Mouse (Mus musculus): ENCODE data around the gene A930004D18Rik. TPM values are rescaled to one million over a fixed set of nuclear protein-coding genes. Genes with fewer than 3 reads are reported as not detected.

Gene A930004D18Rik
- polyA plus RNA-seq, 1 experiment from 2014 or later, result 20.9 TPM

- H3K27ac ChIP-seq, result peak overlapping the region; percentile 99
- H3K27me3 ChIP-seq, result no peaks in the 10 kb centered on the region
- no peaks in the 10 kb centered on the region for H3K9me3 ChIP-seq
- H3K4me3 ChIP-seq (replicated peaks), result peak overlapping the region; percentile 48
- H3K9ac ChIP-seq, result peak overlapping the region; percentile 98
- no peaks in the 10 kb centered on the region for H3K36me3 ChIP-seq (replicated peaks)
- ATAC-seq (ENCODE audit: low FRiP score), result no peak
- peak overlapping the region; percentile 96 for H3K4me2 ChIP-seq
- 5% methylated on average over 9 of the region's 9 CpGs for WGBS
- H3K4me1 ChIP-seq, result peaks cover 28% of the 10 kb centered on the region
Measured at GRCm38 (mm10) chr2:18058146-18058708, 20.7 kb upstream of the A930004D18Rik start.

GRCm38 (mm10) chr2:18057336-18058145 lies 20.0 kb upstream of the A930004D18Rik start:
- H3K4me3 ChIP-seq (replicated peaks), result peak overlapping the region; percentile 48
- H3K36me3 ChIP-seq (replicated peaks), result no peaks in the 10 kb centered on the region
- under 1% methylated on average over 48 of the region's 48 CpGs for WGBS
- H3K4me2 ChIP-seq, result peak overlapping the region; percentile 96
- peaks cover 32% of the 10 kb centered on the region for H3K4me1 ChIP-seq
- ATAC-seq (ENCODE audit: low FRiP score), result no peak
- H3K9ac ChIP-seq, result peak overlapping the region; percentile 98
- H3K27ac ChIP-seq, result peak overlapping the region; percentile 99
- no peaks in the 10 kb centered on the region for H3K9me3 ChIP-seq
- no peaks in the 10 kb centered on the region for H3K27me3 ChIP-seq

GRCm38 (mm10) chr2:18056786-18057255 lies 19.3 kb upstream of the A930004D18Rik start:
- WGBS, result under 1% methylated on average over 41 of the region's 50 CpGs
- Histone ChIP-seq H3K36me3 (replicated peaks) (no peaks in the 10 kb centered on the region), H3K9ac (peak overlapping the region; percentile 98), H3K4me1 (peaks cover 38% of the 10 kb centered on the region), H3K4me2 (peak overlapping the region; percentile 96), H3K4me3 (replicated peaks) (peak overlapping the region; percentile 48), H3K27ac (peak overlapping the region; percentile 99), H3K27me3 (no peaks in the 10 kb centered on the region), H3K9me3 (no peaks in the 10 kb centered on the region)
- ATAC-seq (ENCODE audit: low FRiP score), result peak; percentile 94

- peak overlapping the region; percentile 96 for H3K4me2 ChIP-seq
- WGBS, result 1% methylated on average over 49 of the region's 66 CpGs
- peak overlapping the region; percentile 98 for H3K9ac ChIP-seq
- peak overlapping the region; percentile 48 for H3K4me3 ChIP-seq (replicated peaks)
- no peaks in the 10 kb centered on the region for H3K27me3 ChIP-seq
- H3K36me3 ChIP-seq (replicated peaks), result no peaks in the 10 kb centered on the region
- peak; percentile 92 for ATAC-seq (ENCODE audit: low FRiP score)
- H3K4me1 ChIP-seq, result peaks cover 44% of the 10 kb centered on the region
- peak overlapping the region; percentile 99 for H3K27ac ChIP-seq
- H3K9me3 ChIP-seq, result no peaks in the 10 kb centered on the region
Measured at GRCm38 (mm10) chr2:18055929-18056785, 18.6 kb upstream of the A930004D18Rik start.

- Histone ChIP-seq H3K27me3 (no peaks in the 10 kb centered on the region), H3K4me2 (peak within 1 kb of the TSS; percentile 96), H3K27ac (peak within 1 kb of the TSS; percentile 99), H3K9ac (peak within 1 kb of the TSS; percentile 98), H3K4me1 (peaks cover 51% of the 10 kb centered on the region), H3K4me3 (replicated peaks) (peak within 1 kb of the TSS; percentile 48), H3K9me3 (no peaks in the 10 kb centered on the region), H3K36me3 (replicated peaks) (no peaks in the 10 kb centered on the region)
- WGBS, result under 1% methylated on average over 20 of the region's 20 CpGs
- no peak for ATAC-seq (ENCODE audit: low FRiP score)
Measured at GRCm38 (mm10) chr2:18055016-18055928, 17.7 kb upstream of the A930004D18Rik start, which contains the start of gene Mllt10. Gene Mllt10 (plus strand): TSS chr2:18055237.

- peak overlapping the region; percentile 98 for H3K9ac ChIP-seq
- peaks cover 58% of the 10 kb centered on the region for H3K4me1 ChIP-seq
- H3K4me2 ChIP-seq, result peak overlapping the region; percentile 96
- no peaks in the 10 kb centered on the region for H3K9me3 ChIP-seq
- no peak for ATAC-seq (ENCODE audit: low FRiP score)
- peak overlapping the region; percentile 99 for H3K27ac ChIP-seq
- no peaks in the 10 kb centered on the region for H3K27me3 ChIP-seq
- no peak overlapping the region for H3K4me3 ChIP-seq (replicated peaks)
- WGBS, result 3% methylated on average over 2 of the region's 2 CpGs
- no peaks in the 10 kb centered on the region for H3K36me3 ChIP-seq (replicated peaks)
Measured at GRCm38 (mm10) chr2:18053951-18054530, 16.5 kb upstream of the A930004D18Rik start.

- peaks cover 52% of the 10 kb centered on the region for H3K4me1 ChIP-seq
- no peaks in the 10 kb centered on the region for H3K36me3 ChIP-seq (replicated peaks)
- H3K9ac ChIP-seq, result peak overlapping the region; percentile 98; the same call in 1 of the 2 replicates
- WGBS, result 0% methylated on average over 1 of the region's 1 CpGs
- H3K27ac ChIP-seq, result peak overlapping the region; percentile 99
- peak overlapping the region; percentile 96 for H3K4me2 ChIP-seq
- no peak for ATAC-seq (ENCODE audit: low FRiP score)
- no peak overlapping the region for H3K4me3 ChIP-seq (replicated peaks)
- no peaks in the 10 kb centered on the region for H3K9me3 ChIP-seq
- H3K27me3 ChIP-seq, result no peaks in the 10 kb centered on the region
Measured at GRCm38 (mm10) chr2:18053243-18053950, 15.9 kb upstream of the A930004D18Rik start.

GRCm38 (mm10) chr2:18052581-18052980 lies 15.0 kb upstream of the A930004D18Rik start:
- Histone ChIP-seq H3K36me3 (replicated peaks) (no peaks in the 10 kb centered on the region), H3K4me2 (peak overlapping the region; percentile 85), H3K4me1 (peaks cover 50% of the 10 kb centered on the region), H3K27me3 (no peaks in the 10 kb centered on the region), H3K27ac (peak overlapping the region; percentile 70; the same call in 1 of the 2 replicates), H3K4me3 (replicated peaks) (no peak overlapping the region), H3K9ac (peak overlapping the region; percentile 25; the same call in 1 of the 2 replicates), H3K9me3 (no peaks in the 10 kb centered on the region)
- ATAC-seq (ENCODE audit: low FRiP score), result no peak
- WGBS, result 8% methylated on average over 3 of the region's 3 CpGs

GRCm38 (mm10) chr2:18051831-18052170 lies 14.3 kb upstream of the A930004D18Rik start:
- no peak for ATAC-seq (ENCODE audit: low FRiP score)
- Histone ChIP-seq H3K4me2 (peak overlapping the region; percentile 85), H3K4me3 (replicated peaks) (peak overlapping the region; percentile 100), H3K9me3 (no peaks in the 10 kb centered on the region), H3K4me1 (peaks cover 50% of the 10 kb centered on the region), H3K36me3 (replicated peaks) (no peaks in the 10 kb centered on the region), H3K9ac (peak overlapping the region; percentile 100; the same call in 1 of the 2 replicates), H3K27me3 (no peaks in the 10 kb centered on the region), H3K27ac (peak overlapping the region; percentile 100)
- WGBS, result 12% methylated on average over 3 of the region's 3 CpGs

GRCm38 (mm10) chr2:18051026-18051830 lies 13.7 kb upstream of the A930004D18Rik start:
- no peak for ATAC-seq (ENCODE audit: low FRiP score)
- Histone ChIP-seq H3K27me3 (no peaks in the 10 kb centered on the region), H3K4me3 (replicated peaks) (peak overlapping the region; percentile 100), H3K4me1 (peaks cover 50% of the 10 kb centered on the region), H3K9me3 (no peaks in the 10 kb centered on the region), H3K4me2 (peak overlapping the region; percentile 85), H3K36me3 (replicated peaks) (no peaks in the 10 kb centered on the region), H3K27ac (peak overlapping the region; percentile 100), H3K9ac (peak overlapping the region; percentile 100)
- WGBS, result 3% methylated on average over 11 of the region's 11 CpGs

All from forebrain, embryonic 12.5 days (tissue).